Mouse (Mus musculus) cortical plate, adult 2 months (tissue): ENCODE data around the gene Tle3. TPM values are rescaled to one million over a fixed set of nuclear protein-coding genes. Genes with fewer than 3 reads are reported as not detected.

Experiments used
- H3K27ac ChIP-seq: fragments of 200-500 bp; 2 replicates; pipeline ENCODE4 v1.5.1; 2012; ENCODE audit warnings: low read length, control low read depth, inconsistent platforms; ENCODE audit not compliant: insufficient read depth
- H3K4me1 ChIP-seq: fragments of 200-500 bp; 2 replicates; pipeline ENCODE4 v1.6.1; 2011; ENCODE audit warnings: low read length; ENCODE audit not compliant: control insufficient read depth, insufficient read depth
- H3K4me3 ChIP-seq: fragments of 200-500 bp; 2 replicates; pipeline ENCODE4 v1.5.1; 2011; ENCODE audit warnings: mild to moderate bottlenecking, low read length, control low read depth; ENCODE audit not compliant: insufficient read depth
- CTCF ChIP-seq: fragments of 200-500 bp; IDR thresholded peaks from 2 replicates; pipeline ENCODE4 v1.5.1; 2011; ENCODE audit warnings: mild to moderate bottlenecking, control low read depth, low read length; ENCODE audit not compliant: insufficient read depth; ENCODE audit errors: extremely low read depth
- POLR2A ChIP-seq: fragments of 200-500 bp; IDR thresholded peaks from 2 replicates; pipeline ENCODE4 v1.6.1; 2011; ENCODE audit warnings: mild to moderate bottlenecking, low read length, control low read depth; ENCODE audit not compliant: insufficient read depth; ENCODE audit errors: extremely low read depth
- polyA plus RNA-seq: library from polyadenylated mRNA; depleted of rRNA; stranded (reverse); fragments of >200 nt; gene quantifications from 2 replicates; pipeline ENCODE4 v1.2.3, GENCODE M21; 2012

Tle3 gene
- polyA plus RNA-seq, 1 experiment = 36.6 TPM

DNA sequence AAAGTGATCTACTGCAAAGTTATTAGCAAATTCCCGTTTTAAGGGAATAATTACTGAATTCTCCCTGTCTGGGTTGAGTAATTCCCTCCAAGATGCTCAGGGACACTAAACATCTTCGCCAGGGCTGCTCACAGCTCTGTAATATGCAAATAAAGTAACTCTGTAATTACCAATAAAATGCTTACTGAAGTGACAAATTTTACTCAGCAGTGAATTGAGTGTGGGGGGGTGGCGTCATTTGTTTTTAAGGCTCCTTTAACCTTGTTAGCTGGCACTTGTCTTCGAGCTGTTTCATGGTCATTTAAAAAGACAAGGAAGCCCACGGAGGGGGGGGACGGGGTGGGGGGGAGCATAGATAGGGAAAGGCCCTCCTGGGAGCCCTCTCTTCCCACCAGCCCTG is 23.6 kb upstream of the Tle3 start:
- Histone ChIP-seq H3K27ac (no peak overlapping the region), H3K4me3 (no peak overlapping the region), H3K4me1 (no peaks in the 10 kb centered on the region)
- no peak for TF ChIP-seq POLR2A

DNA sequence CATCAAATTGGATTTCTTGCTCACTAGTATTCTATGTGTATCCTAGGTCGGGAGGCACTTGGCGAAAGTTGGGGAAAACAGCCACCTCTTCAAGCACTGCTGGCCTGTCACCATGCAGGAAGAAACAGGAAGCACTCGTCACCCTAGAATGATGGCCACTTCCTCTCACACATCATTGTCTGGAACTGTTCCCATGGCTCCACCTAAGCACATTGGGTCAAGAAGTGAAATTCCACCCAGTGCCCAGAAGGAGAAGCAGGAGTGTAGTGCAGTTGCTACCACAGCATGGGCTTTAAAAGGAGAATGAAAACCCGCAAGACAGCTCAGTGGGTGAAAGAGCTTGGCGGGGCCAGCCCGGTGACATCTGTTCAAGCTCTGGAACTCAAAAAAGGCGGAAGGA is 22.5 kb upstream of the Tle3 start:
- Histone ChIP-seq H3K4me3 (no peak overlapping the region), H3K27ac (no peak overlapping the region), H3K4me1 (no peaks in the 10 kb centered on the region)
- no peak for TF ChIP-seq POLR2A
- TF ChIP-seq CTCF = no peak

DNA sequence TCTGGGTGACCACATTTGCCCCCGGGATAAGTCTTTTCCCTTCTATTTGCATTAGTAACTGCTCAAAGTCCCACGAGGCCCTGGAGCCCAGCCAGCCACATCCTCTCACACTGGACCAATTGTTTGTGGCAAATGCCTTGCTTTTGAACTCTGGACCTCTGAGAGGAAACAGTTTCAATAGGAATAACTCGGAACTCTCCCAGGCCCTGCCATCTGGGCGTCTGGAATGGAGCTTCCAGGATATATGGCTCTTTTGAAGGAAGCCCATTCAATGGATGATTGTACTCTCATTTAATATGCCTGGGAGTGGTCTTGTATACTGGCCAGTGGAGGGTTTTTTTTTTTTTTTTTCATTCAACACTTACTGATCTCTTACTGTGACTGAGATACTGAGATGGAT is 21.0 kb upstream of the Tle3 start:
- TF ChIP-seq CTCF (no peak), POLR2A (no peak)
- Histone ChIP-seq H3K4me1 (no peaks in the 10 kb centered on the region), H3K4me3 (no peak overlapping the region)

DNA sequence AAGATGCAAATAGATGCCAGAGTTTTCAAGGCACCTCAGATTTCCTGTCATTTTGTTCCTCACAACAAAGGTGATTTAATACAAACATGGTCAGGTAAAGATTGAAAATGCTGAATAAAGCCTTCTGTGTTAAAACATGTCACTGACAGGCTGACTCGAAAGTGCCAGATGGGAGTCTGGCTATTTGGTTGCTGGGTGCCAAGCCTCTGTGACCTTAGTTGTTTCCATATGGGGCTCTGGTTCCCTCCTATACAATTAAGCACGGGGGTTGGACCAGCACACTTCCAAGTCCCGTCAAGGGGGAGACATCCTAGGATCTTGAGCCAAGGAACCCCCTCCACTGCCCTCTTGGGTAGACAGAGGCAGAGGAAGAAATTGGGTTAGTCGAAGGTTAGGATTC is 13.2 kb upstream of the Tle3 start:
- TF ChIP-seq CTCF (no peak), POLR2A (no peak)
- Histone ChIP-seq H3K4me3 (no peak overlapping the region), H3K4me1 (no peaks in the 10 kb centered on the region), H3K27ac (no peak overlapping the region)

More for the DNA sequence above, 21.0 kb upstream of the Tle3 start:
- no peak overlapping the region for H3K27ac ChIP-seq

DNA sequence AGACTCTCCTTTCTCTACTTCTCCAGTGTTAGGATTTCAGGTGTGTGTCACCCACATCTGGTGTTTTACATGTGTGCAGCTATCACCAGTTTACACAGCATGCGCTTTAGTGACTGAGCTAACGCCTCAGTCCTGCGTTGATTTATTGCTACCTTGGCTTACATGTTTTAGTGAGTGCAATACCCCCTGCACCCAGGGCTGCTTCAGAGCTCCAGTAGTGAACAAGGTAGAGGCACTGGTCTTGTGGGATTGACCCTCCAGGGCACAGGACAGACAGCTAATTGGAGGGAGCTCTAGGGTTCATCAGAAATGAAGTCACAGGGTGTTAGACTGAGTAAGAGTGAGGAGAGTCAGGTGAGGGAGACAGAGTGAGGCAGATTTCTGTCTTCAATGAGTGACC is 12.4 kb upstream of the Tle3 start:
- Histone ChIP-seq H3K27ac (no peak overlapping the region), H3K4me1 (no peaks in the 10 kb centered on the region), H3K4me3 (no peak overlapping the region)
- no peak for TF ChIP-seq CTCF
- TF ChIP-seq POLR2A = no peak

DNA sequence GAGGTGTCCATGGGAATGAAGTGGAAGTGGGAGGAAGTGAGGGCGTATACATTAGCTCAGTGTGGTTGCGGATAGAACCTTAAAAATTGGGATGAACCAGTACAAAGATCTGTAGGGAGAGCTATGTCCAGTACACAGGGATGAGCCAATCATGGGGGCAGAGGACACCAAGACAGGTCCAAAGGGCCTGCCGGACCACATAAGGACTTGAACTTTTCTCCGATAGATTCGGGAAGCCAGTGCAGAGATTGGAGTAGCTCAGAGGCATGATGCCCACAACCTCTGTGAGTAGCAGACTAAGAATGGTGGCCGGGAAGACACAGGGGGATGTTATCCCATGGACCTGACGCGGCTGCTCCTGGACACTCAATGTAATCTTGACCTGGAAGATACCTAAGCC is 12.0 kb upstream of the Tle3 start:
- Histone ChIP-seq H3K4me3 (no peak overlapping the region), H3K27ac (no peak overlapping the region), H3K4me1 (no peaks in the 10 kb centered on the region)
- TF ChIP-seq CTCF (no peak), POLR2A (no peak)

DNA sequence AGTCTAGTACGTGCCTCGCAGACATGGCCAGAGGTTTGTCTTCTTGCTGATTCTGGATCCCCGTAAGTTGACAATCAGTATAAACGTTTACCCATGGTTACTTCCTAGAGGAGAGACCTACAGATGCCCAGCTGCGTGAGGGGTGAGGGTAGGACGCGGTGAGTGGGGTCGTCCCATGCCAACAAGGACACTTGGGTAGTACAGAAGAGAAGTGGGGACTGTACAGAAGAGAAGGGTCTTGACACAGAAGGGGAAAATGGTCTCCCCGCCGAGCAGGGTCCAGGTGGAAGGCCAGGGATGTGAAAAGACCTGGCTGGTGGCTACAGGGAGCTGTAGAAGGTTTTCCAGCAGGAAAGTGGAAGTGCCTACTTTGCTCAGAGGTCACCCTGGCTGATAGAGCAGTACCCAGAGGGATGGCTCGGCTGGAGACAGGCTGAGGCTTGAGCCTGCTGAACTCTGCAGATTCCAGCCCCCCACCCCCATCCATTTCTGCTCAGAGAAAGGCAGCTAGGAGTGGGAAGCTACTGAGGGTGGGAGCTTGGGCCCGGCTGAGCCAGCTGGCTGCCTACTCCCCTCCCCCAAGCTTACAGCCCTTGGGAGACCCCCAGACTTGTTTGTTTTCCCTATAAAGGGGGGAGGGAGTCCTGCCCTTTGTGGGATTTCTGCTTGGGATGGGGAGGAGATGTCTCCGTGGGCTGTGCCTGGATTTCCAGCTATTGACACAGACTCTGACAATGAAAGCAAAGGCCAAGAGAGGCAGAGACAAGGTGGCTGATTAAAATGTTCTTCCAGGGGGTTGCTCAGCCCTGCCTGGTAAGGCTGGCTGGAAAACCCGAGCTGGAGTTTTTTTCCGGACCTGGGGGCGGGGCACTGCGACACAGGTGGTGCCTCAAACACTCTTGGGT is 11.2 kb upstream of the Tle3 start:
- Histone ChIP-seq H3K27ac (no peak overlapping the region), H3K4me3 (no peak overlapping the region), H3K4me1 (no peaks in the 10 kb centered on the region)
- TF ChIP-seq CTCF (no peak), POLR2A (no peak)

DNA sequence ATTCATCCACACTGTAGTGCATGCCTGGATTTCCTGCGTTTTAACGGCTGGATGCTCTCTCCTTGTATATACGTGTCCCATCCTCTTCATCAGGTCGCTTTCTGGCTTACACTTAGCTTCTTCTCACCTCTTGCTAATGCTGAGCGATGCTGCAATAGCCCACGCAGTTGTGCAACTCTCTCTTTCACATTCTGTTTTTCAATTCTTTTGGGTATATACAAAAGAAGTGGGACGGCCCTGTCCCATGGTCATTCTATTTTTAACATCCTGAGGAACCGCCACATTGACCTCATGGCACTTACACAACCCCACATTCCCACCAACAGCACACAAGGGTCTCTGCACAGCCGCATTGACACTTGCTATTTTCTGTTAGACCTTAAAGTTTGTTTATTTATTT is 9.0 kb upstream of the Tle3 start:
- H3K27ac ChIP-seq = no peak overlapping the region
- H3K4me3 ChIP-seq = no peak overlapping the region
- H3K4me1 ChIP-seq = no peaks in the 10 kb centered on the region
- no peak for TF ChIP-seq POLR2A
- no peak for TF ChIP-seq CTCF

DNA sequence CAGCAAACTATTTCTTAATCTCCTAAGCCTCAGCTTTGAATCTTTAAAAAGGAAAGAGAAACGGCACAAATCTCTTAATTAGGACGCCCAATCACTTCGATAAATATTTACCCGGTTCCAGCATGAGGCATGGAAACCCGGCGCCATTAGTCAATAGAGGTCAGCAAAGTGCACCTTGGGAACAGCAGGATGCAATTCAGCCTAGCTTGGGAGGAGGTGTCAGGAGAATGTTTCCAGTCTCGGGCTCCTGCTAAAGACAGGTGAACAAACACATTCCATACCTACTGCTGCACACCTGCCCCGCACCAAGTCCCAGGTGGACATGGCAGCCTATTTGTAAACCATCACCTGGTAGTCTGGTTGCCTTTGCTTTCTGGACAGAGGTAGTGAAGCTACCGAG is 6.1 kb upstream of the Tle3 start:
- no peak overlapping the region for H3K4me3 ChIP-seq
- H3K27ac ChIP-seq = no peak overlapping the region
- H3K4me1 ChIP-seq = peaks cover 2% of the 10 kb centered on the region; the same call in 1 of the 2 replicates
- no peak for TF ChIP-seq POLR2A

DNA sequence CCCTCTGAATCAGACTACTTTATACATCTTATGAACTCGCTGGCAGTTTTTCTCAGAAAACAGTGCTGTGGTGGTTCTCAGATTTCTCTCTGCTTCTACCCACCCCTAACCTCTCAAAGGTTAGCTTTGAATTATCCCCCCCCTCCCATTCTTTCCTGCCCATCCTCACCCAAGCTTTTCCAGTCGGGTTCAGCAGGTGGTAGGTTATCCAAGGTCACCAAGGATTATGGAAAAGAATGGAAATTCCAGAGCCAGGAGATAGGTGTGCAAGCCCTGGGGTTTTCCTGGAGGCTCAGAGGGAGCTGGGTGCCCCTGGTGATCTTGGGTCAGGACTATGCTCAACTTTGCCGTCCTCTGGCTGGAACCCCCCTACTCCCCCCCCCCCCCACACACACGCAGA is 5.0 kb upstream of the Tle3 start:
- no peak for TF ChIP-seq CTCF
- no peak for TF ChIP-seq POLR2A
- no peak overlapping the region for H3K27ac ChIP-seq
- H3K4me1 ChIP-seq = peaks cover 2% of the 10 kb centered on the region; the same call in 1 of the 2 replicates
- H3K4me3 ChIP-seq = no peak overlapping the region
